Mouse (Mus musculus) ovary, postnatal 10 days (tissue): ENCODE measurements around the gene Pet117.

Source experiments
- DNase-seq: peaks from one replicate; pipeline ENCODE4 v3.0.0; 2022; ENCODE audit warnings: low spot score

Gene Pet117

GRCm38 (mm10) chr2:144382624-144383138 is 13.9 kb downstream of the Pet117 start:
- no peak for DNase-seq

- DNase-seq: no peak
These were observed 17.5 kb downstream of the Pet117 start for GRCm38 (mm10) chr2:144386296-144386695.

- no peak for DNase-seq
These were observed 19.6 kb downstream of the Pet117 start for GRCm38 (mm10) chr2:144388416-144388815.

GRCm38 (mm10) chr2:144399531-144399930 is 30.7 kb downstream of the Pet117 start:
- no peak for DNase-seq

GRCm38 (mm10) chr2:144400659-144401058 is 31.9 kb downstream of the Pet117 start:
- no peak for DNase-seq

GRCm38 (mm10) chr2:144409037-144409436 is 40.2 kb downstream of the Pet117 start:
- DNase-seq: no peak

- DNase-seq: no peak
These were observed 41.8 kb downstream of the Pet117 start for GRCm38 (mm10) chr2:144410603-144411002.

GRCm38 (mm10) chr2:144414646-144415045 is 45.9 kb downstream of the Pet117 start:
- no peak for DNase-seq

- no peak for DNase-seq
These were observed 48.1 kb downstream of the Pet117 start for GRCm38 (mm10) chr2:144416859-144417258.

- no peak for DNase-seq
These were observed 49.3 kb downstream of the Pet117 start for GRCm38 (mm10) chr2:144418062-144418461.

GRCm38 (mm10) chr2:144422094-144422675 is 53.4 kb downstream of the Pet117 start:
- DNase-seq: no peak
